Mouse (Mus musculus): ENCODE data around the gene Cers5.

- TF ChIP-seq CTCF (IDR thresholded peaks at IDR 0.05; ENCODE audit: low read depth, low read length) (no peak), TAL1 (conservative IDR thresholded peaks at IDR 0.05; ENCODE audit: low read depth, low read length) (no peak), GATA2 (IDR thresholded peaks at IDR 0.05; ENCODE audit: borderline replicate concordance, low read depth, low read length) (no peak)
These were observed 46.4 kb upstream of the Cers5 start for GRCm38 (mm10) chr15:99819109-99819440.
